Mouse (Mus musculus): ENCODE measurements around the gene Gm49450.

GRCm38 (mm10) chr15:98956000-98956399 lies 2.6 kb upstream of the Gm49450 start:
- TF ChIP-seq CTCF (IDR thresholded peaks at IDR 0.05; ENCODE audit: control insufficient read depth, insufficient read depth, insufficient replicate concordance, low read depth, low read length), result no peak
- TF ChIP-seq POLR2A (IDR thresholded peaks at IDR 0.05; ENCODE audit: control insufficient read depth, low read depth, low read length), result no peak

All from testis, adult 2 months (tissue).